ENCODE assay signal across 11 mouse cellular contexts in the genomic region with DNA sequence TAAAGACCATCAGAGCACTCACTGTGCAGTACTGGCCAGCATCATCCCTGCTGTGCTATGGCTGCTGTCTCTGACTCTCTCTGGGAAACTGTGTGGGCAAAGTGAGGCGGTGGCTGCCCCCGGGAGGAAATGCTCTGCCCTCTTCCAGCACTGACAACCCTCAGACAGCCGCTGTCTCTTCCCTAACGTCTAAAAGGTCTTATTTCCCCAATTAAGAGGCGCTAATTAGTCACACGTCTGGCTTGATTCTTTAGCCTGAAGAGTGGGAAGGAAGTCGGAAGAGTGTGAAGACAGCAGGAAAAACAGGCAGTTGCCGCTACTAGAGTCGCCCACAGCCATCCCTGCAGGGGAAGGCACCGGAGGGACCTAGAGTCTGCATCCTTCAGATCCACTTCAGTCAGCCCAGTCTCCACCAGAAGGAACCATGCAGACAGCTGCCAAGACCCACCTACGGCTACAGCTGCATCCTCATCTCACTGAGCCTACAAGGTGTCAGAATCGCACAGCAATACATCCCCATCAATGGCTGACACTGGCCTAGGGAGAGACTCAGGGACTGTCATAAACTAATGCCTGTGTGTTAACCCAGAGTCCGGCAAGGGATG. TPM values are rescaled to one million over a fixed set of nuclear protein-coding genes. Genes with fewer than 3 reads are reported as not detected.
A peak's percentile ranks its signal among the peaks of the same experiment; 100 is the strongest.
DNase-seq lines count a peak whose midpoint lies in the region; ATAC-seq and TF ChIP-seq lines count a peak whose summit lies in the region.
"Had no signal": no experiment of that assay in that cellular context is flagged by ENCODE, and none has a peak within 500 bp of the region (broad histone marks: within the 10 kb centered on the region; RNA-seq: fewer than 3 reads in every experiment).

No protein-coding gene starts in this region.

- H3K4me2 ChIP-seq in midbrain, postnatal 0 days (ENCODE audit: low read depth, low read length, poor library complexity, severe bottlenecking) = no peak overlapping the region
- H3K4me2 ChIP-seq: neural tube, embryonic 13.5 days had no signal

- peaks cover 9% of the 10 kb centered on the region for H3K4me1 ChIP-seq in midbrain, postnatal 0 days (ENCODE audit: insufficient read depth, low read length)

- 40% methylated on average over 13 of the region's 13 CpGs for WGBS in midbrain, postnatal 0 days

- H3K9ac ChIP-seq in midbrain, postnatal 0 days (replicated peaks; ENCODE audit: low read length, poor library complexity, severe bottlenecking) = no peak overlapping the region

- H3K27ac ChIP-seq in midbrain, postnatal 0 days (ENCODE audit: low read depth, low read length) = 0 out of 2 replicates have a peak overlapping the region, but pooled peaks have one; percentile 3

- H3K36me3 ChIP-seq in midbrain, postnatal 0 days (ENCODE audit: insufficient read depth, low read length) = no peaks in the 10 kb centered on the region
- H3K36me3 ChIP-seq: neural tube, embryonic 13.5 days had no signal

- ATAC-seq in erythroid progenitor cell, adult 5-6 weeks (replicated peaks; ENCODE audit: low FRiP score, poor library complexity, severe bottlenecking) = peak; percentile 30; the same call in 1 of the 2 replicates
- no peak for ATAC-seq in midbrain, postnatal 0 days (ENCODE audit: low FRiP score)

- no peaks in the 10 kb centered on the region for H3K27me3 ChIP-seq in midbrain, postnatal 0 days (ENCODE audit: insufficient read depth, low read length)
- H3K27me3 ChIP-seq: neural tube, embryonic 13.5 days had no signal

- DNase-seq in layer of hippocampus, adult 18-20 months (ENCODE audit: low spot score in 2 of 2) = peak; percentile 55 to 61
- DNase-seq in layer of hippocampus, postnatal 25 days (ENCODE audit: extremely low spot score in 1 of 2, low spot score in 1 of 2) = no peak
- peak; percentile 66 to 90 for DNase-seq in left cerebral cortex, adult 9 months (ENCODE audit: low spot score in 2 of 2)
- DNase-seq in midbrain, postnatal 0 days (ENCODE audit: low spot score) = no peak
- DNase-seq in adrenal gland, adult 2 months = no peak
- DNase-seq in cerebellum, adult 9-10 months = no peak
- no peak for DNase-seq in gastrocnemius, adult 18-20 months (ENCODE audit: low spot score)
- DNase-seq: kidney, adult 8-10 months had no signal

- TF ChIP-seq CTCF in midbrain, postnatal 0 days (IDR thresholded peaks at IDR 0.05) = no peak

- H3K4me3 ChIP-seq in midbrain, postnatal 0 days (ENCODE audit: low read depth, low read length) = no peak overlapping the region
- H3K4me3 ChIP-seq: neural tube, embryonic 13.5 days had no signal

- no peaks in the 10 kb centered on the region for H3K9me3 ChIP-seq in midbrain, postnatal 0 days (ENCODE audit: low read length)
- H3K9me3 ChIP-seq: neural tube, embryonic 13.5 days had no signal

RNA-seq across cellular contexts. Expression of a gene that starts 38.6 kb away (rescaled TPM):
- 1 to 10 TPM; 1.6 to 2.1 TPM for total RNA-seq in layer of hippocampus, adult 18-20 months (2021)
- 1 to 10 TPM; 1.5 to 2.8 TPM for total RNA-seq in layer of hippocampus, postnatal 25 days (2021)
- total RNA-seq in erythroid progenitor cell, adult 5-6 weeks (2015; ENCODE audit: low replicate concordance) = not detected in 2 replicates
- total RNA-seq in erythroid progenitor cell, adult 5-6 weeks (2017; ENCODE audit: low replicate concordance) = not detected in 2 replicates
- 1.4 and 3.0 TPM in 2 replicates for total RNA-seq in midbrain, postnatal 0 days (2014; rRNA removed)
- polyA plus RNA-seq in midbrain, postnatal 0 days (2015; fragmentation: Nextera tagmentation; extraction: Ambion mirVana) = 2.2 and 3.1 TPM in 2 replicates
- total RNA-seq in adrenal gland, adult 2 months (2021) = under 1 TPM; 0.23 to 0.31 TPM
- polyA plus RNA-seq in adrenal gland, adult 2 months (2012; rRNA removed) = 0.91 and 1.9 TPM in 2 replicates
- under 1 TPM in 1 of 2 experiments, not detected in 1; 0.31 TPM for total RNA-seq in gastrocnemius, adult 18-20 months (2021)
- total RNA-seq: MEL had no signal

RNA-seq across cellular contexts. Expression of a gene that starts 50.0 kb away (rescaled TPM):
- not detected for total RNA-seq in layer of hippocampus, adult 18-20 months (2021)
- not detected for total RNA-seq in layer of hippocampus, postnatal 25 days (2021)
- not detected in 2 replicates for total RNA-seq in erythroid progenitor cell, adult 5-6 weeks (2015; ENCODE audit: low replicate concordance)
- 1.3 TPM in 1 of 2 replicates, not detected in the other for total RNA-seq in erythroid progenitor cell, adult 5-6 weeks (2017; ENCODE audit: low replicate concordance)
- not detected in 2 replicates for total RNA-seq in midbrain, postnatal 0 days (2014; rRNA removed)
- polyA plus RNA-seq in midbrain, postnatal 0 days (2015; fragmentation: Nextera tagmentation; extraction: Ambion mirVana) = not detected in 2 replicates
- not detected for total RNA-seq in adrenal gland, adult 2 months (2021)
- polyA plus RNA-seq in adrenal gland, adult 2 months (2012; rRNA removed) = not detected in 2 replicates
- total RNA-seq in gastrocnemius, adult 18-20 months (2021) = not detected
- total RNA-seq: MEL had no signal
- polyA plus RNA-seq: neural tube, embryonic 13.5 days had no signal

Comparison
In these comparisons a context has a peak if more than half of its experiments do, and no peak if none do; other contexts are left out.
1. DNase-seq: peak in layer of hippocampus, adult 18-20 months (2 of 2) and left cerebral cortex, adult 9 months (2 of 2); none in layer of hippocampus, postnatal 25 days (0 of 2), midbrain, postnatal 0 days (single experiment), adrenal gland, adult 2 months (single experiment), cerebellum, adult 9-10 months (single experiment) and gastrocnemius, adult 18-20 months (single experiment).